Mouse (Mus musculus) bone marrow, adult 2 months (tissue): ENCODE results near the gene Olfr890.
"Not testable (repeated sequence)": the region's sequence is repeated elsewhere in the genome, so short reads cannot be mapped to it uniquely, and the experiment has no call there.

Experiments used
- CTCF ChIP-seq: fragments of 200-500 bp; IDR thresholded peaks from 2 replicates; pipeline ENCODE4 v1.5.1; 2011; ENCODE audit warnings: low read length, control low read depth; ENCODE audit not compliant: control insufficient read depth, insufficient read depth
- POLR2A ChIP-seq: fragments of 200-500 bp; IDR thresholded peaks from 2 replicates; pipeline ENCODE4 v1.6.1; 2011; ENCODE audit warnings: low read depth, mild to moderate bottlenecking, control low read depth, low read length, borderline replicate concordance; ENCODE audit not compliant: control insufficient read depth

DNA sequence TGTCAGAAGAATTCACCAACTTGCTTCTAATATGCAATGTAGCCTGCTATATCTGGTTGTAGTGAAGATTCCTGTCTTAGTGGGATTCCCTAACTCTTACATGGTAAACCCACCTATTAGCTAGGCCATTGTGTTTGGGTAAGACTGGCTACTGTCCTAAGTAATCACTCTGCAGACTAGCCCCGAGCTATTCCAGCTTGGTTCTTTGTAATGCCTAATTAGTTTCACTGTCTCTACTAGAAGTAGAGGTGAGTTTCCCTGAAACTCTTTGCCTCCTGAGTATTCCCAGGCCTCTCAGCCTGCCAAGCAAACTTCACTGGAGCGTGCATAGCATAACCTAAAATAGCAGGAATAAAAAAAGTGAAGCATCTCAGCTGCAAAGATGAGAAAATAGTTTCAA lies 26.0 kb downstream of the Olfr890 start:
- not testable (repeated sequence) for TF ChIP-seq CTCF, POLR2A
